Mouse (Mus musculus): ENCODE data around the gene Tldc2. TPM values are rescaled to one million over a fixed set of nuclear protein-coding genes. Genes with fewer than 3 reads are reported as not detected.
A peak's percentile ranks its signal among the peaks of the same experiment; 100 is the strongest.

Tldc2 gene
- polyA plus RNA-seq, 1 experiment: not detected

DNA sequence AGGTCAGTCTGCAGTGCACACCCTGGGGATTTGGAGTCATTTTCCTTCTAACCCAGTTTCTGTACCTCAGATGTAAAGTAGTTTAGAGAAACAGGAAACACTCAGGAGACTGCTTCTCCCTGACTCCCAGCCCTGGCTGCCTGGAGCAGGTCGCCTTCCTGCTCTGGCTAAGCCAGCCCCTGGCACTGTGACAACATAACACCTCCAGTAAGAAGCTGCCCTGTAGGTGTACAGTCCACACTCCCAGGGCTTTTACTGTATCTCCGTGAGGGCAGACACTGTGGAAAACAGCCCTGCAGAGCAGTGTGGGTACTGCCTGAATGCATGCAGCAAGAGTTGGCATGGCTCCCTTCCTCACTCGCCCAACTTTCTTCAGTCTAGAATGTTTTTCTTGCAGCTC, 11.2 kb upstream of the Tldc2 start:
- Histone ChIP-seq H3K27ac (ENCODE audit: control insufficient read depth, insufficient read depth, low read length) (no peak overlapping the region), H3K27me3 (ENCODE audit: control insufficient read depth, insufficient read depth, low read length) (peaks cover 6% of the 10 kb centered on the region; the same call in 1 of the 2 replicates), H3K4me1 (replicated peaks; ENCODE audit: control insufficient read depth, insufficient read depth, low read length) (peaks cover 17% of the 10 kb centered on the region), H3K4me3 (ENCODE audit: control insufficient read depth, insufficient read depth, low read length) (no peak overlapping the region), H3K36me3 (ENCODE audit: control insufficient read depth, insufficient read depth, low read length) (no peaks in the 10 kb centered on the region)
- 66% methylated on average over 3 of the region's 3 CpGs for WGBS
- TF ChIP-seq POLR2A (IDR thresholded peaks at IDR 0.05; ENCODE audit: control insufficient read depth, extremely low read depth, insufficient read depth, low read length, poor library complexity) (no peak), CTCF (IDR thresholded peaks at IDR 0.05; ENCODE audit: borderline replicate concordance, control insufficient read depth, extremely low read depth, insufficient read depth, low read length, poor library complexity) (no peak)
- DNase-seq: no peak

DNA sequence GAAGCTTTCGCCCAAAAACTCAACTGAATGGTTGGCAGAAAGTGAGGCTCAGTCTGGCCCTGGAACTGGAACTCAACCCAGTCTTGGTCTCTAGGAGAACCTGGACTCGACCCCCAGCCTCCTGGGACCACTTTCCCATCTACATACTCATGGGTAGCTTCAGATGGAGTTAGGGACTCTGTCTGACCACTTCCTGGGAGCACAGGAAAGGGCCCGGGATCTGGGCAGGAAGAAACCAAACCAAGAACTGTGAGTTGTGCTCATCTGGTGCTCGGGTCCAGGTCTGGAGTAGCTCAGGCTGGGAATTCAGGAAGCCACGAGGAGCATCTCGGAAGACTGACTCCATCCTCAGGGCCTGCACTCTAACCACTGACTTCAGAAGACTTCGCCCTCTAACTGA, 10.3 kb upstream of the Tldc2 start:
- 86% methylated on average over 7 of the region's 7 CpGs for WGBS
- Histone ChIP-seq H3K36me3 (ENCODE audit: control insufficient read depth, insufficient read depth, low read length) (no peaks in the 10 kb centered on the region), H3K27me3 (ENCODE audit: control insufficient read depth, insufficient read depth, low read length) (peaks cover 6% of the 10 kb centered on the region; the same call in 1 of the 2 replicates), H3K27ac (ENCODE audit: control insufficient read depth, insufficient read depth, low read length) (no peak overlapping the region), H3K4me3 (ENCODE audit: control insufficient read depth, insufficient read depth, low read length) (no peak overlapping the region), H3K4me1 (replicated peaks; ENCODE audit: control insufficient read depth, insufficient read depth, low read length) (peaks cover 12% of the 10 kb centered on the region)
- no peak for DNase-seq
- no peak for TF ChIP-seq POLR2A (IDR thresholded peaks at IDR 0.05; ENCODE audit: control insufficient read depth, extremely low read depth, insufficient read depth, low read length, poor library complexity)
- no peak for TF ChIP-seq CTCF (IDR thresholded peaks at IDR 0.05; ENCODE audit: borderline replicate concordance, control insufficient read depth, extremely low read depth, insufficient read depth, low read length, poor library complexity)

DNA sequence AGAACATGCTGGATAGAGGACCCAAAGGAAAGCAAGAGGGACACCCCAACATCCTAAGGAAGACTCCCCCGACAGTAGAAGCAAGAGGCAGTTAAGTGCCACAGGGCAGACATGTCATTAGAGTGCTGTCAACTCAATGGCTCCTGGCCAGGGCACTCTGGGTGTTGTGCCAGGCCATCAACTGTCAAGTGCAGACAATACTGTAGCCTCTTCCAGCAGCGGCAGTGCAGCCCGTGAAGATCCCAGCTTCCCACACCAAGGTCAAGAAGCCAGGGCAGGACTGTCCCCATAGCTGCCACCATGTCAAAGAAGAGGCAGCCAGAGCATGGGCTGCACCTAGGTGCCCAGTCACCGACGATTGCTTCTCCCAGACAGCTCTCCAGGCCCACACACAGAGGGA, 9.7 kb upstream of the Tldc2 start:
- H3K4me3 ChIP-seq (ENCODE audit: control insufficient read depth, insufficient read depth, low read length): no peak overlapping the region
- peaks cover 11% of the 10 kb centered on the region for H3K4me1 ChIP-seq (replicated peaks; ENCODE audit: control insufficient read depth, insufficient read depth, low read length)
- 68% methylated on average over 5 of the region's 5 CpGs for WGBS

DNA sequence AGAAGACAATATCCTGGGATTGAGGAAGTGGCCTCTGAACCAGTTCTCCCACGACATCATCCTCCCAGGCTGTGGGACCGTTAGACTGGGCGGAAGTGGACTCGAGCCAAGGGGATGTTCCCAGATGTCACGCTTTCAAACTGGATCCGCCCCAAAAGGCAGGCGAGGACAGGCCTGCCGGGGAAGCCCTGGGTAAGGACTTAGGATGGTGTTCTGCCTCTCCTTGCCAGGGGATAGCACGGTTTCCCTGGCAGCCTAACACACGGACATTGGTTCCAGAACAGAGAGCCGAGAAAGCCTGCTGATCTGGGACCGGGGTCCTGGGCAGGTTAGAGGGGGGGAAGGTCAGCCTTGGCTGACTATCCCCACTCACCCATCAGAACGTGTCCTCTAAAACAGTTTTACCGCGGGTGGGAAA, 9.2 kb upstream of the Tldc2 start:
- Histone ChIP-seq H3K27me3 (ENCODE audit: control insufficient read depth, insufficient read depth, low read length) (peaks cover 6% of the 10 kb centered on the region; the same call in 1 of the 2 replicates), H3K4me1 (replicated peaks; ENCODE audit: control insufficient read depth, insufficient read depth, low read length) (peaks cover 11% of the 10 kb centered on the region), H3K36me3 (ENCODE audit: control insufficient read depth, insufficient read depth, low read length) (no peaks in the 10 kb centered on the region), H3K27ac (ENCODE audit: control insufficient read depth, insufficient read depth, low read length) (no peak overlapping the region), H3K4me3 (ENCODE audit: control insufficient read depth, insufficient read depth, low read length) (peak overlapping the region; percentile 37; the same call in 1 of the 2 replicates)
- DNase-seq: no peak
- 32% methylated on average over 15 of the region's 15 CpGs for WGBS
- TF ChIP-seq CTCF (IDR thresholded peaks at IDR 0.05; ENCODE audit: borderline replicate concordance, control insufficient read depth, extremely low read depth, insufficient read depth, low read length, poor library complexity) (no peak), POLR2A (IDR thresholded peaks at IDR 0.05; ENCODE audit: control insufficient read depth, extremely low read depth, insufficient read depth, low read length, poor library complexity) (no peak)

More for the DNA sequence above, 9.7 kb upstream of the Tldc2 start:
- no peak overlapping the region for H3K27ac ChIP-seq (ENCODE audit: control insufficient read depth, insufficient read depth, low read length)
- TF ChIP-seq CTCF (IDR thresholded peaks at IDR 0.05; ENCODE audit: borderline replicate concordance, control insufficient read depth, extremely low read depth, insufficient read depth, low read length, poor library complexity): no peak
- TF ChIP-seq POLR2A (IDR thresholded peaks at IDR 0.05; ENCODE audit: control insufficient read depth, extremely low read depth, insufficient read depth, low read length, poor library complexity): no peak
- peaks cover 6% of the 10 kb centered on the region; the same call in 1 of the 2 replicates for H3K27me3 ChIP-seq (ENCODE audit: control insufficient read depth, insufficient read depth, low read length)
- no peaks in the 10 kb centered on the region for H3K36me3 ChIP-seq (ENCODE audit: control insufficient read depth, insufficient read depth, low read length)
- no peak for DNase-seq

DNA sequence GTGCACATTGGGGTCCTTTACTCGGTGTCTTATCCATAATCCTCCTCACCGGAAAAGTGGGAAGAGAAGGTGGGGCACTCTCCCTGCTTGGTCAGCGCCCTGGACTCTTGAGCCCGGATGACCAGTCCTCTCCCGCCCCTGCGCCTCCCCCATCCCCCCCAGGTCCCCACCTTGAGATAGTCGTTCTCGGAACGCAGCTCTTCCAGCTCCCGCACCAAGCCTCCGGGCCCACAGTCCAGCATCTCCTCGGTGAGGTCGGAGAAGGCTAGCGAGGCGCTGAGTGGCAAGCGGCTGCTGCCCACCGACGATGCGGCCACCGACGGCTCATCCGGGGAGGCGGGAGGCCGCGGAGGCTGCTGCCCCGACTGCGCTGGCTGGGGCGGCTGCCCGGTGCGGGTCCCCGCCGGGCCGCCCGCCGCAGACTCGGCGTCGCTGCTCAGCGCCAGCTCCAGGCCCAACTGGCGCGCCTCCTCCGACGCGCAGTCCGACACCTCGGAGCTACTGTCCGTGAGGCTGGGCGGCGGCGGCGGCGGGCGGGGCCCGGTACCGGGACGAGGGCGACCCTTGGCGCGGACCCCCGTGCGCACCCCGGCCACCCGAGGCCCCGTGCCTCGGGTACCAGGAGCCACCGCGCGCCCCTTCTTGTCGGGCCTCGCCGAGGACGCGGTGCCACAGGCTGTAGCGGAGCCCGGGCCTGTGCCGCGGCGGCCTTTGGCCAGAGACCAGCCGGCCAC, 8.6 kb upstream of the Tldc2 start:
- Histone ChIP-seq H3K36me3 (ENCODE audit: control insufficient read depth, insufficient read depth, low read length) (no peaks in the 10 kb centered on the region), H3K4me3 (ENCODE audit: control insufficient read depth, insufficient read depth, low read length) (peak overlapping the region; percentile 37), H3K27ac (ENCODE audit: control insufficient read depth, insufficient read depth, low read length) (no peak overlapping the region), H3K27me3 (ENCODE audit: control insufficient read depth, insufficient read depth, low read length) (peaks cover 6% of the 10 kb centered on the region; the same call in 1 of the 2 replicates), H3K4me1 (replicated peaks; ENCODE audit: control insufficient read depth, insufficient read depth, low read length) (peaks cover 11% of the 10 kb centered on the region)
- 2% methylated on average over 78 of the region's 79 CpGs for WGBS
- TF ChIP-seq POLR2A (IDR thresholded peaks at IDR 0.05; ENCODE audit: control insufficient read depth, extremely low read depth, insufficient read depth, low read length, poor library complexity) (no peak), CTCF (IDR thresholded peaks at IDR 0.05; ENCODE audit: borderline replicate concordance, control insufficient read depth, extremely low read depth, insufficient read depth, low read length, poor library complexity) (no peak)
- no peak for DNase-seq

DNA sequence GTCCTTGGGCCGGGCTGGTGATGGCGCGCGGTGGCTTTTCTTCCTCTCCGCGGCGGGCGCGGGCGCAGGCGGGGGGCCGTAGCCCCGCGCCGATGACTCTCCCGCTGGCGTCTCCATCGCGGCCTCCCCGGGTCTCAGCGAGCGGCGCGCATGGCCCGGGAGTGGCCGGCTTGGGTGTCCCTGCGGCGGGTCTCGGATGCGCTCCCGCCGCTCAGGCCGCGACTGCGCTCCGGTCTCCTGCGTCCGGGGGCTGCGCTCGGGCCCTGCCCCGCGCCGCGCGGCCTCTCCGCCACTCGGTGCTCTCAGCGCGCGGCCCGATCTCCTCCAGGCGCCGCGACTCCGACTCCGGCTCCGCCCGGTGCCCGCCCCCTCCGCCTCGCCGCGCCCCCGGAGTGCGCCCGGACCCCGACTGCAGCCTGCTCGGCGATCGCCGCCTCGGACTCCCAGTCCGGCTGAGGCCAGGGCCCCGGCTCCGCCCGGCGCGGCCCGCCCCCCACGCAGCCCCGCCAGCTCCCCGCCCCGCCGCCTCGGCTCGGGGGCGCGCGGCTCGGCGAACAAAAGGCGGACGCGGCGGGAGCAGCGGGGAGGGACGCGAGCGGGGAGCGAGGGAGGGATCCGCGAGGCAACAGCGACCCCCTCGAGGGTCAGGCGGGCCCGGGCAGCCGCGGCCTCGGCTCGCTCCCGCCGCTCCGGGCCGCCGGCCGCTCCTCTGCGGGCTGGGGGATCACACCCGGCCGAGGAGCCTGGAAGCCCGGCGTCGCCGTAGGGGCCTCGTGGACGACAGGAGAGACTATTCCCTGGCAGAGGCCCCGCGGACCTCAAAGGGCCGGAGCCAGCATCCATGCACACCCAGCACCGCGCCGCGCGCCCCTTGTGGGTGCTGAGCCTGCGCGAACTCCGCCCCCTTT, 7.8 kb upstream of the Tldc2 start, which contains the start of gene Soga1:
Soga1 (minus strand) TSS at position 462 of the 908 bp plus-strand sequence.
- peaks cover 6% of the 10 kb centered on the region; the same call in 1 of the 2 replicates for H3K27me3 ChIP-seq (ENCODE audit: control insufficient read depth, insufficient read depth, low read length)
- TF ChIP-seq POLR2A (IDR thresholded peaks at IDR 0.05; ENCODE audit: control insufficient read depth, extremely low read depth, insufficient read depth, low read length, poor library complexity): no peak
- peak; percentile 26; the same call in 1 of the 2 replicates for TF ChIP-seq CTCF (IDR thresholded peaks at IDR 0.05; ENCODE audit: borderline replicate concordance, control insufficient read depth, extremely low read depth, insufficient read depth, low read length, poor library complexity)
- H3K27ac ChIP-seq (ENCODE audit: control insufficient read depth, insufficient read depth, low read length): no peak within 1 kb of the TSS
- peaks cover 11% of the 10 kb centered on the region for H3K4me1 ChIP-seq (replicated peaks; ENCODE audit: control insufficient read depth, insufficient read depth, low read length)
- peak within 1 kb of the TSS; percentile 37 for H3K4me3 ChIP-seq (ENCODE audit: control insufficient read depth, insufficient read depth, low read length)
- H3K36me3 ChIP-seq (ENCODE audit: control insufficient read depth, insufficient read depth, low read length): no peaks in the 10 kb centered on the region
- WGBS: 1% methylated on average over 128 of the region's 136 CpGs
- DNase-seq: peak; percentile 53
